Mouse (Mus musculus) CH12.LX (cell line): ENCODE data around the gene Gm45618. TPM values are rescaled to one million over a fixed set of nuclear protein-coding genes. Genes with fewer than 3 reads are reported as not detected.

Experiments used
- DNase-seq: peaks from one replicate; pipeline ENCODE4 v3.0.0-alpha.2; 2013; ENCODE audit errors: extremely low read depth
- H3K27ac ChIP-seq: 2 replicates; pipeline ENCODE4 v1.5.1; 2012; ENCODE audit warnings: low read depth, mild to moderate bottlenecking, control low read depth, moderate library complexity; ENCODE audit not compliant: insufficient read depth
- H3K27me3 ChIP-seq: replicated peaks from 2 replicates; pipeline ENCODE3; 2012; ENCODE audit warnings: inconsistent platforms
- H3K36me3 ChIP-seq, 2 experiments: replicated peaks in 1 of 2; 2 replicates each; pipeline versions ENCODE3 to v1.6.1; 2012; ENCODE audit warnings: inconsistent platforms in 1 of 2, low read length in 1 of 2, mild to moderate bottlenecking in 1 of 2, mixed read lengths in 1 of 2, moderate library complexity in 1 of 2; ENCODE audit not compliant: control insufficient read depth in 1 of 2, insufficient read depth in 1 of 2
- H3K4me1 ChIP-seq, 2 experiments: 2 replicates each; pipeline ENCODE4 v1.6.1; 2012; ENCODE audit warnings: inconsistent platforms in 1 of 2, moderate library complexity in 1 of 2; ENCODE audit not compliant: insufficient read depth in 2 of 2, control insufficient read depth in 1 of 2
- H3K4me2 ChIP-seq: 2 replicates; pipeline ENCODE4 v1.6.1; 2012; ENCODE audit warnings: low read depth, mild to moderate bottlenecking, control low read depth; ENCODE audit not compliant: poor library complexity, insufficient read depth, severe bottlenecking
- H3K4me3 ChIP-seq, 3 experiments: fragments of 150-350 bp in 1 of 3; sonication (generic) in 1 of 3; replicated peaks in 1 of 3; 2 replicates each; pipeline versions ENCODE3 to v1.5.1; 2011 to 2012; ENCODE audit warnings: low read depth in 2 of 3, low read length in 2 of 3, mild to moderate bottlenecking in 2 of 3, moderate library complexity in 2 of 3, control low read depth in 1 of 3, improper control_type of control experiment in 1 of 3, inconsistent platforms in 1 of 3, mixed read lengths in 1 of 3; ENCODE audit not compliant: poor library complexity in 1 of 3
- H3K79me2 ChIP-seq: replicated peaks from 2 replicates; pipeline ENCODE4 v1.6.1; 2012; ENCODE audit warnings: mild to moderate bottlenecking, moderate library complexity; ENCODE audit not compliant: control insufficient read depth, poor library complexity, insufficient read depth, severe bottlenecking; ENCODE audit errors: extremely low read depth
- H3K9ac ChIP-seq: 2 replicates; pipeline ENCODE4 v1.6.1; 2012; ENCODE audit warnings: low read depth, mild to moderate bottlenecking, control low read depth, moderate library complexity; ENCODE audit not compliant: insufficient read depth
- H3K9me3 ChIP-seq: replicated peaks from 2 replicates; pipeline ENCODE3; 2012; ENCODE audit warnings: low read length, inconsistent platforms, mixed read lengths
- CTCF ChIP-seq, 2 experiments: IDR thresholded peaks in 1 of 2; conservative IDR thresholded peaks in 1 of 2; 2 replicates each; pipeline ENCODE4 v1.5.1; 2011 to 2012; ENCODE audit warnings: low read depth in 2 of 2, low read length in 2 of 2, improper control_type of control experiment in 1 of 2, inconsistent platforms in 1 of 2, mild to moderate bottlenecking in 1 of 2, moderate library complexity in 1 of 2
- JUN ChIP-seq: IDR thresholded peaks from 2 replicates; pipeline ENCODE4 v1.6.1; 2011; ENCODE audit warnings: low read depth, mild to moderate bottlenecking, low read length, improper control_type of control experiment, moderate library complexity; ENCODE audit not compliant: insufficient read depth
- KAT2A ChIP-seq: IDR thresholded peaks from 2 replicates; pipeline ENCODE4 v1.6.1; 2012; ENCODE audit warnings: low read length, improper control_type of control experiment, inconsistent platforms; ENCODE audit not compliant: insufficient replicate concordance
- MAX ChIP-seq: IDR thresholded peaks from 2 replicates; pipeline ENCODE4 v1.6.1; 2011; ENCODE audit warnings: low read length, improper control_type of control experiment
- MXI1 ChIP-seq: IDR thresholded peaks from 2 replicates; pipeline ENCODE4 v1.6.1; 2011; ENCODE audit warnings: mild to moderate bottlenecking, low read depth, low read length, improper control_type of control experiment
- MYC ChIP-seq: IDR thresholded peaks from 2 replicates; pipeline ENCODE4 v1.6.1; 2011; ENCODE audit warnings: low read depth, mild to moderate bottlenecking, improper control_type of control experiment, low read length
- NRF1 ChIP-seq: IDR thresholded peaks from 2 replicates; pipeline ENCODE4 v1.6.1; 2014; ENCODE audit warnings: low read depth, mild to moderate bottlenecking, inconsistent platforms, low read length, improper control_type of control experiment, moderate library complexity
- POLR2A ChIP-seq: IDR thresholded peaks from 2 replicates; pipeline ENCODE4 v1.6.1; 2011; ENCODE audit warnings: low read depth, mild to moderate bottlenecking, improper control_type of control experiment, low read length
- POLR2AphosphoS2 ChIP-seq: IDR thresholded peaks from 2 replicates; pipeline ENCODE4 v1.6.1; 2011; ENCODE audit warnings: low read depth, low read length, improper control_type of control experiment
- RAD21 ChIP-seq: IDR thresholded peaks from 2 replicates; pipeline ENCODE4 v1.6.1; 2011; ENCODE audit warnings: low read depth, mild to moderate bottlenecking, low read length, improper control_type of control experiment, moderate library complexity
- RCOR1 ChIP-seq: conservative IDR thresholded peaks from 2 replicates; pipeline ENCODE4 v1.6.1; 2012; ENCODE audit warnings: low read depth, mild to moderate bottlenecking, inconsistent platforms, low read length, improper control_type of control experiment
- UBTF ChIP-seq: IDR thresholded peaks from 2 replicates; pipeline ENCODE4 v1.6.1; 2012; ENCODE audit warnings: low read depth, mild to moderate bottlenecking, inconsistent platforms, low read length, improper control_type of control experiment, moderate library complexity
- USF1 ChIP-seq: IDR thresholded peaks from 2 replicates; pipeline ENCODE4 v1.6.1; 2014; ENCODE audit warnings: low read depth, mild to moderate bottlenecking, inconsistent platforms, low read length, improper control_type of control experiment
- ZMIZ1 ChIP-seq: IDR thresholded peaks from 2 replicates; pipeline ENCODE4 v1.6.1; 2012; ENCODE audit warnings: low read depth, mild to moderate bottlenecking, inconsistent platforms, low read length, improper control_type of control experiment
- ZNF384 ChIP-seq: IDR thresholded peaks from 2 replicates; pipeline ENCODE4 v1.6.1; 2012; ENCODE audit warnings: low read depth, low read length, improper control_type of control experiment, inconsistent platforms
- dilution Hi-C: fragments of 300-500 bp; cut with MboI; formaldehyde crosslinking; loops from 2 replicates; pipeline ENCODE4 v1.14.3; 2020; ENCODE audit warnings: low sequenced_read_pairs; ENCODE audit not compliant: extremely low pct_unique_long_range_greater_than_20kb, extremely low pct_ligation_motif_present
- in situ Hi-C: fragments of 300-500 bp; cut with MboI; formaldehyde crosslinking; loops from 3 replicates; pipeline ENCODE4 v1.14.3; 2019; ENCODE audit warnings: low sequenced_read_pairs, low pct_ligation_motif_present, low pct_unique_long_range_greater_than_20kb, mixed read lengths
- polyA plus RNA-seq: library from polyadenylated mRNA; unstranded; fragments of >175 nt; gene quantifications from 2 replicates; pipeline ENCODE4 v1.2.1, GENCODE M21; 2012; ENCODE audit warnings: low read depth; ENCODE audit not compliant: insufficient read length
- total RNA-seq, 2 experiments: library from RNA; depleted of rRNA; stranded (reverse); fragments of 300-350 nt in 1 of 2; fragments of >200 nt in 1 of 2; gene quantifications; 2 replicates each; pipeline ENCODE4 v1.2.3; 2012 to 2014

Gene Gm45618
- total and polyA plus RNA-seq, 3 experiments = not detected

- no peak for TF ChIP-seq RAD21
- no peak for TF ChIP-seq NRF1
- no peak for TF ChIP-seq MAX
- TF ChIP-seq USF1 = peak; percentile 9
- TF ChIP-seq RCOR1 = no peak
- TF ChIP-seq MXI1 = peak; percentile 22; the same call in 1 of the 2 replicates
- no peak for TF ChIP-seq KAT2A
- 0 out of 2 replicates have a peak, but pooled peaks have one; percentile 35 for TF ChIP-seq ZMIZ1
- TF ChIP-seq POLR2A = peak; percentile 60
- no peak for TF ChIP-seq POLR2AphosphoS2
- no peak for TF ChIP-seq ZNF384
- peak; percentile 96 for TF ChIP-seq JUN
- no peak for TF ChIP-seq MYC
- peak in 1 of 2 experiments; percentile 57; a peak in 2 of 4 replicates for TF ChIP-seq CTCF (conservative IDR thresholded peaks at IDR 0.05 in 1 of 2, IDR thresholded peaks at IDR 0.05 in 1 of 2; ENCODE audit: low read depth in 2 of 2, low read length in 2 of 2)
These were observed 25.2 kb downstream of the Gm45618 start, which contains the start of gene Dusp8 (continued) for GRCm38 (mm10) chr7:142095183-142095931.

- H3K79me2 ChIP-seq = no peaks in the 10 kb centered on the region
- H3K4me1 ChIP-seq = peaks cover 5 to 19% of the 10 kb centered on the region in 2 experiments; a peak in 3 of 4 replicates
- peak overlapping the region; percentile 43 to 78 (median 57) for H3K4me3 ChIP-seq
- H3K4me2 ChIP-seq = peak overlapping the region; percentile 70
- DNase-seq = no peak
- no peak for TF ChIP-seq POLR2A
- 0 out of 2 replicates have a peak, but pooled peaks have one; percentile 16 for TF ChIP-seq UBTF
- no peak overlapping the region for H3K27ac ChIP-seq
- peak overlapping the region; percentile 57 for H3K9ac ChIP-seq
- H3K27me3 ChIP-seq = peaks cover 94% of the 10 kb centered on the region
- no peaks in the 10 kb centered on the region for H3K36me3 ChIP-seq
- H3K9me3 ChIP-seq = no peaks in the 10 kb centered on the region
- dilution Hi-C loops = no loop called here
- in situ Hi-C loops = no loop called here
These were observed 26.0 kb downstream of the Gm45618 start for GRCm38 (mm10) chr7:142094301-142095143.
